Mouse (Mus musculus) monocyte, adult 5-6 weeks (primary cell): Measurements from ENCODE around the gene Ccng2. TPM values are rescaled to one million over a fixed set of nuclear protein-coding genes. Genes with fewer than 3 reads are reported as not detected.

ENCODE experiments used
- ATAC-seq: fragments of 153-309, 156-312 bp; replicated peaks from 2 replicates; pipeline ENCODE4 v1.8.0; 2017; ENCODE audit warnings: mild to moderate bottlenecking; ENCODE audit not compliant: low TSS enrichment, insufficient number of reproducible peaks, severe bottlenecking, poor library complexity, low FRiP score
- total RNA-seq: library from RNA; stranded (forward); fragments of 200-1000, 200-491, 200-594 nt; gene quantifications from 3 replicates; pipeline ENCODE4 v1.2.3, GENCODE M21; 2017

Gene Ccng2
- total RNA-seq = 84.8 to 96.1 TPM (median 96.0 TPM) in 3 replicates

DNA sequence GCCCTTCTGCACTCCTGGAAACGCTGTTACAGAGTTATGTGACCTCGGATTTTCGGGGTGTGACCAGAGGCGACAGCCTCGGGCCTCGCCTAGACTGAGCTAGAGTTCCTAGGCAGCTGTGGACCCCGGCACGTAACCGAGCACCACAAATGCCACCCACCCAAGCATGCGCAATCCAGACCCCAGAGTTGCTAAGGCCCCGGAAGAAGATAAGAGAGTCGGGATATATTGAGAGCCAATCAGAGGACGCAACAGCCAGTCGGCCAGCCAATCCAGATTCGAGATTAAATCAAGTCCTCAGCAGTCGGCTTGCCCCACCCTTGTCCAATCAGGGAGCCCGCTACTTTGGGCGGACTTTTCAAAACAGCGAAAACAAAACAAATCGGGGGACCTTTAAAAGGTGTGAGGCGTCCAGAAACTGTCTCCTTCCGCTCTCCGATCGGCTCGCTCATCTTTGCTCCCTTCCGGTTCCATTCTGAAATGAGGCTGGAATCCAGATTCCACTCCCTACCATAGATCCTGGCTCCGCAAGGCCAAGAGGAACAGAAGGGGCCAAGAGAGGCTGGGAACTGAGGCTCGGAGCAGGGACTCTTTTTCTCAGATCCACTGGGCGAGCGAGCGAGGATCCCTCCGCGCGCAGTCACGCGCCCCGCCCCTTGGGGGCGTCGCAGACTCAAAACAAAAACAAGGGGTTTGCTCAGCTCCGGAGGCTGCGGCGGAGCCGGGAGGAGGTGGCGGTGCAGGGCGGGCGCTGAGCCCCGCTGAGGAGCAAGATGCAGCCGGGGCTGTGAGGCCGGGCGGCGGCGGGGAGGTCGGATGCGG, at the start of gene Ccng2:
Gene Ccng2 (plus strand): TSS at position 375 of the 822 bp plus-strand sequence.
- ATAC-seq = peak; percentile 80

DNA sequence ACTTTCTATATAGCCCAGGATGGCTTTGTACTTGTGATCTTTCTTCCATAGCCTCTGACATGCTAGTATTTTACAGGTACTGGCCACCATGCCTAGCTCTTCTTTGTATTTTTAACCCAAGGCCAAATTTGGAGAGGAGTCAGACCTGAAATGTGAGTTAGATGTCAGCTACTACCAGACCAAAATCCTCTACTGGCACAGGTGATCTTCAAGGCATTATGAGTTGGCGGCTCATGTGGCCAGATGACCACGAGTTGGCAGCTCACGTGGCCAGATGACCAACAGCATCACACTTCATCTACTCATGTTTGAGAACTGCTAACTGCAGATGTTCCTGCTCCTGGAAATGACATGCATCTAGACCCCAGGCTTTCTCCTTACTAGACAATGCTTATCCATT, 48.7 kb upstream of the Ccng2 start:
- no peak for ATAC-seq

DNA sequence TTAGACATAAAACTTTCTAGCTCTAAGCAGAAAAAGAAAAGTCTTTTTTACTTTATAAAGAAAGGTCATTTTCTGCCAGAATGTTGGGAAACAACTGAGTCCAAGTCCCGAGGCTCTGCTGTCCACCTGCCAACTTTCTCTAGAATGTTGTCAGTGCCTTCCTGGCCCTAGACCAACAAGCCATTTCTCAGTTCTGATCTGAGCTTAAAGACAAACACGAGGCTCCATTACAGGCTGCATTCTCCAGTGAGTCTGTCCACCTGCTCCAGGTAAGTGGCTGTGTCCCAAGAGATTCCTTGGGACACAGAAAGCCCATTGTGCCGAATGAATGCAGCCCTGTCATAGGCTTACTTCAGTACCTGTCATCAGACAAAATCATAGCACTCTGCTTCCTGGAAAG, 45.4 kb upstream of the Ccng2 start:
- no peak for ATAC-seq

DNA sequence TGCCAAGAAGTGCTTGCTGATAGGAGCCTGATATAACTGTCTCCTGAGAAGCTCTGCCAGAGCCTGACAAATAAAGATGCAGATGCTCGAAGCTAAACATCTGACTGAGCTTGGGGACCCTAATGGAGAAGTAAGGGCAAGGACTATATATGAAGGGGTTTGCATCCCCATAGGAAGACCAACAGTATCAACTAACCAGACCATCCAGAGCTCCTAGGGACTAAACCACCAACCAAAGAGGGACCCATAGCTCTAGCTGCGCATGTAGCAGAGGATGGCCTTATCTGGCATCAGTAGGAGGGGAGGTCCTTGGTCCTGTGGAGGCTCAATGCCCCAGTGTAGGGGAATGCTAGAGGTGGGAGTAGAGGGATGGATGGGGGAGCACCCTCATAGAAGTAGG, 42.5 kb upstream of the Ccng2 start:
- no peak for ATAC-seq

DNA sequence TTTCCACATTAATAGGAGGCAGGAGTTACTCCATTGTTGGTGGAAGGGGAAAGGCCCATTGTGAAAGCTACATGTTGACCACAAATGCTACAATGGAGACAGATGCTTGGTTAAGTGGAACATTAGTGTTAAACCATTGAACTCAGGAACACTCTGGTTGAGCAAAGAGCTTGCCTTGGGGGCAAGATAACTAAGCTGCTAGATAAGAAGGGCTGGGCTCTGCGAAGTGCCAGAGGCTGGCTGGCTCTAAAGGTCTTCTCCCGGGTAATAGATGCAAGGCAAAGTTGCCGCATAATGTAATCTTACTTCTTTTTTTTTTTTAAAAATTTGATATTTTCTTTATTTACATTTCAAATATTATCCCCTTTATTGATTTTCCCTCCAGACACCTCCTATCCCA, 39.9 kb upstream of the Ccng2 start:
- ATAC-seq = no peak

DNA sequence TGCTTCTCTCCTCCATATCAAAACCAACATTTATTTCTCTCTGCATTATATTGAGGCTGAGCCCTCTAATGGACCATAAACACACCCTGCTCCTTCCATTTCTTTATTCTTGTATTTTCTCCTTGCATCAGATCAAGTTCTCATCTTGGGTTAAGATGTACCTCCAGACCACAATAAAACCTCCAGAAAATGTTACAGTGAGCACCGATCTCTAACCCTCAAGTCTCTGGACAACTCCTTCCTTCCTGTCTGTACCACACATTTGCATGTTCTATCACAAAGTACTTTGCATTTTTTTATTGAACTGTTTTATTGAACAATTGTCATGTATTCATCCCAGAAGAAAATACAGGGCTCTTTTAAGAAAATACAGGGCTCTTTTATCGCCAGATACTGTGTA, 37.5 kb upstream of the Ccng2 start:
- no peak for ATAC-seq

DNA sequence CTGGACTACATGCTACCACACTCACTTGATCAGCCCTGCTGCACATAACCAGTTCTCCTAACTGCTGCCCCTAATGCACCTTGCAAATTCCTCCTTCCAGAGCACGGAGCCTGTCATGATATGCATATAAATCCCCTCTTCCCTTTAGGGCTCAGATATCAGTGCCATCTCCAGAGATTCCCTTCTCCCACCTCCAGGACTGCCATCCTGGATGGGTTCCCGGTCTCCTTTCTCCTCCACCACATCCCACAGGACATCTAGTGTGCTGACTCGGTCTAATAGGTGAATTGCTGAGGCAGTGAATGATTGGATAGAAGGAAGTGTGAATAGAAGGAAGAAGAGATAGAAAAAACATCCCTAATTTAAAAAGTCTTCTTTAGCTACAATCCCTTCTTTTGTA, 35.3 kb upstream of the Ccng2 start:
- no peak for ATAC-seq

DNA sequence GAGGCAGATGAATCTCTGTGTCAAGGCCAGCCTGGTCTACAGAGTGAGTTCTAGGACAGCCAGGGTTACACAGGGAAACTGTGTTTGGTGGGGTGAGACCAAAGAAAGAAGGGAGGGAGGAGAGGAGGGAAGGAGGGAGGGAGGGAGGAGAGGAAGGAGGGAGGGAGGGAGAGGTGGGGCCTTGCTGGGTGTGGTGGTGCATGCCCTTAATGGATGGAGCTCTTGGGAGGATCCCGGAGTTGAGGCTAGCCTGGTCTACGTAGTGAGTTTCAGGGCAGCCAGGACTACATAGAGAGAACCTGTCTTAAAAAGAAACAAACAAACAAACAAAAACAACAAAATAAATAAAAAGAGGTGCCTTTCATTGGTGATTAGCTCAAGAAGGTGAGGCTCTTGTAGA, 34.2 kb upstream of the Ccng2 start:
- no peak for ATAC-seq

DNA sequence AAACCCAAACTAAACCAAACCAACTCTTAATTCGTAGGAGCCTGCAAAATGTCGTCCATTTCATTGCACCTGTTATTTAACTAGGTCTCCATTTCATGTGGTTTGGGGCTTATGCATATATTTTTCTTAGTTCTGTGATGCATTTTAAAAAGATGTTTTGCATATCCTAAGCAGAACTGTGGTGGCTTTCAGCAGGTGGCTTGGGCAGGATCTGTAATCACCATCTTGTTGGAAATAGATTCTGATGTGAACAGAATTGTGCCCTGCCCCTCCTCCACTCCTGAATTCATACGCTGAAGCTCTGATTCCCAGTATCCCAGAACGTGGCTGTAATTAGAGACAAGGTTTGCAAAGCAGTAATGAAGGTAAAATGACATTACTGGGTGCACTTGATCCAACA, 32.9 kb upstream of the Ccng2 start:
- no peak for ATAC-seq

DNA sequence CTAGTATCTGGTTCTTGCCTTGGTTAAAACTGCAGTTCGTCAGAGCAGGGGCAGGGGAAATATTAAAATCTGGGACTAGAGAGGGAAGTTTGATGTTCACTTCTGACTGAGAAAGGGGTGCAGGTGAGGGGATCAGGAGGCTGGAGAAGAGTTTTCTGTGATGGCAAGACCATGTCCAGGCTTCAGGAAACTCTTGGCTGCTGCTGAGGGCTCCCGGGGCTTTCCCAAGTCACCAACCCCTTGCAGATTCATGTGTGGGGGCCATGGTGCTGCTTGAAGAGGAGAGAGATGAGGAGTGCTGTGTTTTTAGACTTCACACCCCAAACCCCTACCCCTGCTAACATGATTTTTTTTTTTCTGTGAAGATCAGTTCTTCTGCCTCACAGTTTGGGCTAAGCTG, 32.5 kb upstream of the Ccng2 start:
- ATAC-seq = no peak

DNA sequence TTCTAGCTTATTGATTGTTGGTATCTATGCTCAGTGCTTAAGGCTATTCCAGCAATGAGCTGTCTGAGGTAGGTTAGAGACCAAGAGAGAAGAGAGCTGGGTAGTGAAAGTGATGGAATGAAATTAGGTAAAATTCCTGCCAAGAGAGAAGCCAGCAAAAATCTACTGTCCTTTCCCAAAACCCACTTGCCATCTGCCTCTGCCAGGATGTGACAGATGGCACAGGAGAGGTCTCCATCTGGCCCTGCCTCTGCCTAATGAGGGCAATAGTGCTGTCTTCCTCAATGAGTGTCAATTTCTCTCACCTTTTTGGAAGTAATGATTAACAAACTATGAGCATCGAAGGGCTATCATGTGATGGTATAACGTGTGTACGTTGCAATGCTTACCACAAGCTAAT, 31.2 kb upstream of the Ccng2 start:
- no peak for ATAC-seq

DNA sequence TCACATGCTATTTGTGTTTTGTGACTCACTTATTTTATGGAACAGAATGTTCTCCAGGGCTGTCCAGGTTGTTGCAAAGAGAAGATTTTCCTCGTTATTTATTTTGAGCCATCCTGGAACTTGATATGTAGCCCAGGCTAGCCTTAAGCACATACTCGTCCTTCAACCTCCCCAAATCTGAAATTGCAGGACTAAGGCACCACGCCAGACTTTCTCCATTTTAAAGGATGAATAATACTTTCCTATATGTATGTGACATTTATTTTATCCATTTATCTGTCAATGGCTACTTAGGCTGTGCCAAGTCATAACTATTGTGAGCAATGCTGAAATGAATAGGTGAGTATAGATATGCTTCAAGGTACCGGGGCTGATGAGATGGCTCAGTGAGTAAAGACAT, 30.5 kb upstream of the Ccng2 start:
- no peak for ATAC-seq

DNA sequence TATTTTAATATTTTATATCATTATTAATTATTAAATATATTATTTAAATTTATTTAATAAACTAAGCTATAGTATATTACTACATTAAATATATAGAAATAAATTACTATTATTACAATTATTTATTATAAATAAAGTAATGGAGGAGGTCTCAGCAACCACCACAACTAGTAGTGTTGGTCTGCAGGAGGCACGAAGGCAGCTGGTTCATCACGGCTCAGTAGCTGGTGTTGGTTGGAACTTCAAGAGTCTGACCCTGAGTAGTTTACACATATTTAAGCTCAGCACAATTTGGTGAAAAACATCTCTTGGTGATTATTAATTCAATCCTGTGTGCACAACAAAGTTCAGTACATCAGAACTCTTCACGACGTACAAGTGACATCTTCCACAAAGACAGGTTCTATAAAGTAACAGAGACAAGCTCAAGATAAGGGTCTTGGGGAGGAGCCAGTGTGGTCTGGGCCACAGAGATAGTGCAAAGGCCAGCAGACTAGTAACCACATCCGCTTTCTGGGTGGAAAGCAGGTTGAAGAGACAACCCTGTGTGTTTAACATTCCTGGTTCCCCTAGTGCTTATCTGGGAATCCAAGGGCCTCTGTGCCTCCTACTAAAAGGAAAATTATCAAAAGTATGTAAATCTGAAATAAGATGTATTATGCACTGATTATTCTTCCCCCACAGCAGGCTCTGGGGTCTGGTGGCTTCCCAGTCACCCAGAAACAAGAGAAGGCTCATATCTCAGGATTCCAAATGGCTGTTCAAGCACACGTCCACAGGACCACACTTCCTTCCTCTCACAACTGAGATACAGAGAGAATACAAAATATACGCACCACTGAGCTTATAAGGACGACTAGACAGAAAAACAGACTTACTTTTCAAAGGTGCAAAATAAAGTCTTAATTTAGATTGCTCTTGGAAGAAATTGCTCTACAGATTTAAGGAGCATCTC, 27.2 kb upstream of the Ccng2 start:
- ATAC-seq = no peak

DNA sequence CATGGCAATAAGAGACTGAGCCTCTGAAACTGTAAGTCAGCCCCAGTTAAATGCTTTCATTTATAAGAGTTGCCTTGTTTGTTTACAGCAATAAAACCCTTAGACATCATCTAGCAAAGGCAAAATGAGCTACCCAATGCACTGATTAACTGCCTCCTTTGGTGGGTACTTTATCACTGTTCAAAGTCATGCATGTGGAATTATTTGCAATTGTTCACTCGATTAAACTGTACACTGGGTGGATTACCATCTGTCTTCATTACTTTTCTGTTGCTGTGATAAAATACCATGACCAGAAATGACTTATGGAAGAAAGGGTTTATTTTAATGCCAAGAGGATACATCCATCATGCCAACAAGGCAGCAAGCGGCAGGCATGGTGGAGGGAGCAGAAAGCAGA, 21.8 kb upstream of the Ccng2 start:
- ATAC-seq = no peak

DNA sequence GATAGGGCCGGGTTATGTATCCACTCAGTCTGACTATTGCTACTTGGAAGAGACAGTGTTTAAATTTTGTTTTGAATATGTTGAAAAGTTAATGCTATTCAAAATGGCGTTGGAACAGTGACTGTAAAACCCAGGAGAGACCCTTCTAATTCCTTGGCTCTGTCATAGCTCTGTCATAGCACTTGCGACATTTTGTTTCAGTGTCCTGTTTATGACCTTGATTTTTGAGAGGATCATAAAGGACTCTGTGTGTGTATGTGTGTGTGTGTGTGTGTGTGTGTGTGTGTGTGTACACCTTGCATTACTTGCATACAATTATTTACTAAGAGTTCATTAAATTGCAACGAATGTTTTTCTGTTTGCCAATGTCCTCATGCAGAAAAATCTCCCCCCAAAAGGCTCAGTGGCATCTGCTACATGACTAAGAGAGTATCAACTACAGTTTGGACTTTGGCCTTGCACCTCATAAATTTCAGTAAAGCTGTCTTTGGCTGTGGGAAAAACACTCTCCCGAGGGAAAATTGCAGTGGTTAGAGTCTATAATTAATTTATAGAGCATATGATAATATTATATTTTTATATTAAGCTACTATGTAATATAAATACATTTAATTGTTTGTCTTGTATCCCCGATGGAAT, 17.0 kb upstream of the Ccng2 start:
- ATAC-seq = no peak

DNA sequence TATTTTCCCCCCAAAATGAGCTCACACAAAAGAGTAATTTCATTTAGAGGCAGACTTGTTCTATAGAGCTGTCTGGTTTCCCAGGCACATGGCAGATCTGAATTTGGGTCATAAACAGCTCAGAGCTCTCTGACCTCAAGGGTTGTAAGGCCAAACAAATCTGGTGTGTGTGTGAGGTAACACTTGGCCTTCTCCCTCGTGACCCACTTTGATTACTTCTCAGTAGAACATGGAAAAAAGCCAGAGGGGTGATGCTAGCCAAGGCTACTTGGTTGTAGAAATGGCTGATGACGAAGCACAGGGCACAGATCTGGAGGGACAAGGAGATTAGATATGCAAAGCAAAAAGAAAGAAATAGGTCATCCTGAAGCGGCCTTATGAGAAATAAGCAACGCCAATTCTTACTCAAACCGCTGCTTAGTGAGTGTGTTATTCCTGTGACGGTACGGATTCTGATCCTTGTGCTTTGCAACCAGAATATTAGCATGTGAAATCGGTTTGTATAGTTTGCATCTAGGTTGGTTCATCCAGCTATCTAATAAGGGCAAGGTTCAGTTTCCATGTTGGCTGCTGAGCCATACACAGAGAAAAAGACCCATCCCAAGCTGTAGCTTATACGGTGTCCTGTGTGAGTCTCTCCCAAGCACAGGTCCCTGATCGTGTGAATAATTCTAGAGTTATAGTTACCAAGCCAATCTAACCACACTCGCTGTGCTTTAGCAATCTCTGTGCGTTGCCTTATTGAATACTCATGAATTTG, 15.9 kb upstream of the Ccng2 start:
- no peak for ATAC-seq

DNA sequence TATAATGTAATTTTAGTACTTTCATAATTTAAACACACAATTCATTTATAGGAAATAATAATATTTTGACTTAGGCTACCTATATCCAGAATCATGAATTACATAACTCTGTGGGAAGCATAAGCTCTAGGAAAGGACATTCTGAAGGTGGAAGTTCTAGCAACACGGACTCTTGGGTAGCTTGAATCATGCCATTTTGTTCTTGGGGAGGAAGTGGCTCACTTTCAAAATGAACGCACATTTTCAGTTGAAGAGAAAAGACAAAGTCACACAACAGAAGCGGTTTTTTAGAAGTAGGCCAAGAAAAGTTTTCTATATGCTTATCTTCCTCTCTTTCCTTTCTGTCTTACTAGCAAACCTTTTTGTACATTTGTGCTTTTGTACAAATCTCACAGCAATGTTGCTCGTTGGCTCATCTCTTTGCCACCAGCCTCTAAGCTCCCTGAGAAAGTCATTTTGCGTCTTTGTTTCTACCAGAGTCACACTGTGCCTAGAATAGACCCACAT, 11.2 kb upstream of the Ccng2 start:
- ATAC-seq = no peak

DNA sequence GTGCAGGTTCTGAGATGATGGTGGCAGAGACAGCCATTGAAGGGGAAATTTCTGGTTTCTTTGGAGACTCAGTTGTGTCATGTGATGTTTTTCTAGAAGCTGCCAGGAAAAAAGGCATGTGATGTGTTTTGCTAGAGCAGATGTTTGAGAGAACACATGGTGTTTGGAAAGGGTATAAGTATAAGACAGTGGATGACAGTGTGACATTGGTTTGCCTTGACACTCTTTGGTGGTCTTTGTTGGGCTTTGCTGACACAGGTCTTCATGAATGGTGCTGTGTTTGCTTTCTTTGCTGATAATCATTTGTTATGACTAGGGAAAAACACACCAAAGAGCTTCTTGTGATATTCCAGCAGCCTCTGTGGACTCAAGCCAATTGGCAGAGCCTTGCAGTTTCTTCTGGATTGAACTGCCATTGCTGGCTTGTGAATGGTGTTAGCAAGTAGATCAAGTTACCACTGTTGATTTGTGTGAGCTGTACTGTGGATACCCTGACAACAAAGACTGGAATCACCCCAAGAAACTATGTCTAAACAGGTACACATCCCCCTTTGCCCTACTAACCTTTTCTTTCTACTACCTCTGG, 10.1 kb upstream of the Ccng2 start:
- no peak for ATAC-seq
